Mouse (Mus musculus) cerebellum, adult 2 months (tissue): Measurements from ENCODE around the gene Map2k5.

Source experiments
- CTCF ChIP-seq: fragments of 200-500 bp; IDR thresholded peaks from 2 replicates; pipeline ENCODE4 v1.5.1; 2011; ENCODE audit warnings: low read depth, mild to moderate bottlenecking, control low read depth, low read length, moderate library complexity, borderline replicate concordance; ENCODE audit not compliant: insufficient read depth
- POLR2A ChIP-seq: fragments of 200-500 bp; IDR thresholded peaks from 2 replicates; pipeline ENCODE4 v1.6.1; 2011; ENCODE audit warnings: low read length, control low read depth, borderline replicate concordance; ENCODE audit not compliant: insufficient read depth

DNA sequence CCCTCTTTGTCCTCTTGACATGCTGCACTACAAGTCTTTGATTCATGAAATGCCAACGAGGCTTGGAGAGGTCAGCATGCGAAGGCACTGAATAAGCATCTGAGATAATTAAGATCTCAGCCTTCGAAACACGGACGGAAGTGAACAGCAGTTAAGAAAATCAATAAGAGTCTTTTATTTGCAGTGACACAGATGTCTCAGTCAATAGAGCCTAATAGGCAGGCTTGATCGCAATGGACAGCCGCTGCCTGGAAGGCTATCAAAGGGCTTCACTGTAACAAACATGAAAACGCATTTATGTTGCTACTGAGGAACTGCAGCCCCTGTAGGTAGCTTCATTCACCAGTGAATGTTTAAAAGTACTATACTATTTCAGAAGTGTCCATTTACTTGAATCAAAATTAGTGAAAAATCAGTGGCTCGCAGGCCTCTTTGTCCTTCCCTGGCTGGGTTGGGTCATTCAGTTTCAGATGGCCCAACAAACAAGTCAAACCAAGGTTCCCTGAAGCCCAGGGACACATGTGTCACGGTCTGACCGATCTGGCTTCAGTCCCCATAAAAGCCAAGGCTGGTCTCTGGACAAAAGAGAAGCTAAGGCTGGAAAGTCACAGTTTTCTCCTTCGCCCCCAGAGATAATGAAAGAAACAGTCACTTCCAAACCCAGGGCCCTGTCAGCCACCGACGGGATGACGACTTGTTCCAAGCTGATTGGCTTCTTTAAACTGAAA is 48.6 kb downstream of the Map2k5 start:
- TF ChIP-seq POLR2A (no peak), CTCF (no peak)
